Comparison of ENCODE assay signal across 8 mouse cellular contexts in genomic region chr17:81064279-81064978, GRCm38 (mm10). TPM values are rescaled to one million over a fixed set of nuclear protein-coding genes. Genes with fewer than 3 reads are reported as not detected.
DNase-seq lines count a peak whose midpoint lies in the region; ATAC-seq lines count a peak whose summit lies in the region.

No protein-coding gene starts in this region.

- 17% methylated on average over 28 of the region's 28 CpGs for WGBS in hindbrain, embryonic 12.5 days
- 20% methylated on average over 28 of the region's 28 CpGs for WGBS in midbrain, embryonic 11.5 days

- H3K4me1 ChIP-seq in hindbrain, embryonic 12.5 days = peaks cover 11% of the 10 kb centered on the region
- no peaks in the 10 kb centered on the region for H3K4me1 ChIP-seq in midbrain, embryonic 11.5 days (ENCODE audit: control insufficient read depth, insufficient read depth, low read length)

- H3K9me3 ChIP-seq in hindbrain, embryonic 12.5 days (replicated peaks) = no peaks in the 10 kb centered on the region
- no peaks in the 10 kb centered on the region; the same call in 1 of the 2 replicates for H3K9me3 ChIP-seq in midbrain, embryonic 11.5 days (ENCODE audit: control insufficient read depth, low read length)

- peak overlapping the region; percentile 92 for H3K9ac ChIP-seq in hindbrain, embryonic 12.5 days
- H3K9ac ChIP-seq in midbrain, embryonic 11.5 days (ENCODE audit: low read length) = peak overlapping the region; percentile 86

- no peaks in the 10 kb centered on the region for H3K27me3 ChIP-seq in hindbrain, embryonic 12.5 days
- no peaks in the 10 kb centered on the region for H3K27me3 ChIP-seq in midbrain, embryonic 11.5 days (ENCODE audit: control insufficient read depth, insufficient read depth, low read length)

- peak overlapping the region; percentile 78 for H3K4me3 ChIP-seq in hindbrain, embryonic 12.5 days
- peak overlapping the region; percentile 65 for H3K4me3 ChIP-seq in midbrain, embryonic 11.5 days (ENCODE audit: low read depth, low read length)

- ATAC-seq in activated CD4-positive, CD25-positive, alpha-beta regulatory T cell, adult 4 months = peak; percentile 68
- ATAC-seq in erythroblast, adult 5-6 weeks (replicated peaks; ENCODE audit: low FRiP score, poor library complexity, severe bottlenecking) = peak; percentile 56
- peak; percentile 86 for ATAC-seq in hindbrain, embryonic 12.5 days (ENCODE audit: low FRiP score)
- ATAC-seq in midbrain, embryonic 11.5 days (ENCODE audit: low FRiP score) = peak; percentile 89

- H3K4me2 ChIP-seq in hindbrain, embryonic 12.5 days (replicated peaks) = peak overlapping the region; percentile 69
- peak overlapping the region; percentile 49 for H3K4me2 ChIP-seq in midbrain, embryonic 11.5 days

- no peaks in the 10 kb centered on the region for H3K36me3 ChIP-seq in hindbrain, embryonic 12.5 days
- no peaks in the 10 kb centered on the region for H3K36me3 ChIP-seq in midbrain, embryonic 11.5 days (ENCODE audit: control insufficient read depth, insufficient read depth, low read length)

- peak; percentile 6 for DNase-seq in left cerebral cortex, adult 11 months (ENCODE audit: low spot score)
- no peak for DNase-seq in left cerebral cortex, postnatal 4 days
- peak; percentile 21 to 41 for DNase-seq in left cerebral cortex, postnatal 14 days (ENCODE audit: low spot score in 2 of 2)
- DNase-seq in midbrain, embryonic 11.5 days (ENCODE audit: low spot score, missing footprints) = no peak
- no peak for DNase-seq in retina, embryonic 14.5 days (ENCODE audit: low spot score)

- intact Hi-C loops in left cerebral cortex, postnatal 4 days (cut with DNase I) = no loop called here
- intact Hi-C loops in left cerebral cortex, postnatal 14 days (cut with DNase I) = no loop called here

- H3K27ac ChIP-seq in hindbrain, embryonic 12.5 days = peak overlapping the region; percentile 44
- H3K27ac ChIP-seq in midbrain, embryonic 11.5 days (ENCODE audit: low read depth, low read length) = no peak overlapping the region

RNA-seq across cellular contexts. Expression of gene Thumpd2, which starts 0.5 kb away (rescaled TPM):
- total RNA-seq in left cerebral cortex, postnatal 4 days (2021) = 1 to 10 TPM; 4.2 to 4.8 TPM
- 10 to 100 TPM; 10.2 to 14.8 TPM for polyA plus RNA-seq in activated CD4-positive, CD25-positive, alpha-beta regulatory T cell, adult 4 months (2017; shearing (Covaris generic))
- 3.3 and 3.6 TPM in 2 replicates for total RNA-seq in erythroblast, adult 5-6 weeks (2015; ENCODE audit: low replicate concordance)
- 1.4 and 2.5 TPM in 2 replicates for total RNA-seq in erythroblast, adult 5-6 weeks (2017; ENCODE audit: low replicate concordance)
- polyA plus RNA-seq in hindbrain, embryonic 12.5 days (2016; fragmentation: Nextera tagmentation; extraction: Ambion mirVana) = 12.9 and 13.3 TPM in 2 replicates
- 1 to 10 TPM; 4.2 to 6.1 TPM for total RNA-seq in left cerebral cortex, postnatal 14 days (2021)
- polyA plus RNA-seq in midbrain, embryonic 11.5 days (2014; fragmentation: Nextera tagmentation; extraction: Ambion mirVana) = 13.9 and 14.4 TPM in 2 replicates

Comparison
In these comparisons a context has a peak if more than half of its experiments do, and no peak if none do; other contexts are left out.
1. DNase-seq: peak in left cerebral cortex, adult 11 months (single experiment) and left cerebral cortex, postnatal 14 days (2 of 2); none in left cerebral cortex, postnatal 4 days (single experiment), midbrain, embryonic 11.5 days (single experiment) and retina, embryonic 14.5 days (single experiment).
2. Peak in every context shown above with its lines, with median percentiles within 50 percentile points of each other: ATAC-seq.